Mouse (Mus musculus) liver, embryonic 14.5 days (tissue): ENCODE results near the gene Trmt61a. TPM values are rescaled to one million over a fixed set of nuclear protein-coding genes. Genes with fewer than 3 reads are reported as not detected.

ENCODE experiments used
- ATAC-seq: fragments of 200-750 bp; cut with Nextera tagmentation; 2 replicates; pipeline ENCODE4 v1.8.0; 2017; ENCODE audit warnings: moderate number of reproducible peaks, mild to moderate bottlenecking, moderate library complexity; ENCODE audit not compliant: insufficient read depth
- DNase-seq, 3 experiments: peaks; one replicate each; pipeline ENCODE4 v3.0.0-alpha.2; 2012 to 2013; ENCODE audit warnings: low read depth in 3 of 3, low spot score in 3 of 3
- H3K27ac ChIP-seq: fragments of 300-500 bp; sonication (generic); 2 replicates; pipeline ENCODE4 v1.5.1; 2014; ENCODE audit warnings: moderate library complexity, mild to moderate bottlenecking, control low read depth, inconsistent platforms
- H3K27me3 ChIP-seq: fragments of 300-500 bp; sonication (generic); 2 replicates; pipeline ENCODE4 v1.6.1; 2014; ENCODE audit warnings: mild to moderate bottlenecking, low read length, moderate library complexity; ENCODE audit not compliant: control insufficient read depth, insufficient read depth
- H3K36me3 ChIP-seq: fragments of 300-500 bp; sonication (generic); replicated peaks from 2 replicates; pipeline ENCODE4 v1.6.1; 2014; ENCODE audit warnings: low read depth; ENCODE audit not compliant: control insufficient read depth, insufficient read depth
- H3K4me1 ChIP-seq, 2 experiments: fragments of 200-500 bp in 1 of 2; fragments of 300-500 bp in 1 of 2; sonication (generic) in 1 of 2; replicated peaks; 2 replicates each; pipeline ENCODE4 v1.6.1; 2012 to 2014; ENCODE audit warnings: antibody characterized with exemption in 1 of 2, inconsistent platforms in 1 of 2, low read length in 1 of 2; ENCODE audit not compliant: control insufficient read depth in 2 of 2, insufficient read depth in 2 of 2
- H3K4me2 ChIP-seq: fragments of 300-500 bp; sonication (generic); 2 replicates; pipeline ENCODE4 v1.6.1; 2014; ENCODE audit warnings: low read depth, mild to moderate bottlenecking, control low read depth, moderate library complexity
- H3K4me3 ChIP-seq, 2 experiments: fragments of 200-500 bp in 1 of 2; fragments of 300-500 bp in 1 of 2; sonication (generic) in 1 of 2; 2 replicates each; pipeline ENCODE4 v1.5.1; 2012 to 2014; ENCODE audit warnings: low read depth in 2 of 2, low read length in 2 of 2, mild to moderate bottlenecking in 2 of 2, control low read depth in 1 of 2, inconsistent platforms in 1 of 2, moderate library complexity in 1 of 2; ENCODE audit not compliant: insufficient read depth in 1 of 2
- H3K9ac ChIP-seq: fragments of 300-500 bp; sonication (generic); replicated peaks from 2 replicates; pipeline ENCODE4 v1.6.1; 2014; ENCODE audit warnings: mild to moderate bottlenecking, control low read depth, moderate library complexity
- H3K9me3 ChIP-seq: fragments of 300-500 bp; sonication (generic); 2 replicates; pipeline ENCODE4 v1.6.1; 2016; ENCODE audit warnings: low read length, mixed read lengths; ENCODE audit not compliant: control insufficient read depth
- CTCF ChIP-seq: IDR thresholded peaks from 2 replicates; pipeline ENCODE4 v1.5.1; 2016; ENCODE audit warnings: antibody characterized with exemption, low read depth, control low read depth
- EP300 ChIP-seq: IDR thresholded peaks from 2 replicates; pipeline ENCODE4 v1.6.1; 2016; ENCODE audit warnings: antibody characterized with exemption, low read depth
- WGBS: fragments of 180-500 bp; shearing (Covaris S2); extraction: QIAGEN DNeasy Blood & Tissue Kit; methylation state at CpG from one replicate; pipeline ENCODE4 v1.1.7; 2014; ENCODE audit not compliant: insufficient replicate concordance; 5-methylcytosine and 5-hydroxymethylcytosine counted together
- polyA plus RNA-seq, 2 experiments: library from polyadenylated mRNA; depleted of rRNA in 1 of 2; stranded (reverse) in 1 of 2; unstranded in 1 of 2; fragments of >200 nt; fragmentation: Nextera tagmentation in 1 of 2; extraction: Ambion mirVana in 1 of 2; gene quantifications; 2 replicates each; pipeline versions ENCODE4 v1.2.1 to v1.2.3; 2012 to 2014

The Trmt61a gene
- polyA plus RNA-seq, 2 experiments = 3.3 to 19.3 TPM

DNA sequence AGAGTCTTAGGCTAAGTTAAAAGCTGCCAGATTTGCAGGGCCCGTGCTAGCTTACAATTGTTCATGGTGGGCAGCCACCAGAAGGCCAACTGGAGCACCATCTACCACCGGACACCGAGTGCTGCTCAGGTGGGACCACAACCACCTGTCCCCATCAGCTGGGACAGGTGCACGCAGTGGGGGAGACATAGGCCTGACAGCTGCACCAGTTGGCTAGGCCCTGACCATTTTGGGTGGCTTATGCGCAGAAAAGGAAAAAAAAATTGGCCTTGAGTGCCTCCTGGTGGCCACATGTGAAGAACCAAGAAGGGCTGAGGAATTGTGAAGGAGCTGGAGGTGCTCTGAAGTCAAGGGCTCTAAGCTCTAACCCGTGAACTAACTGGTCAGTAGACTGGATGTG lies 18.3 kb downstream of the Trmt61a start:
- no peak overlapping the region for H3K9ac ChIP-seq
- ATAC-seq (peak; percentile 34; the same call in 1 of the 2 replicates), DNase-seq (peak in 2 of 3 experiments; percentile 49 to 52)
- H3K27ac ChIP-seq = no peak overlapping the region
- peaks cover 2 to 14% of the 10 kb centered on the region in 2 experiments for H3K4me1 ChIP-seq
- no peak overlapping the region for H3K4me3 ChIP-seq
- no peak overlapping the region for H3K4me2 ChIP-seq
- H3K9me3 ChIP-seq = no peaks in the 10 kb centered on the region
- no peaks in the 10 kb centered on the region for H3K27me3 ChIP-seq
- H3K36me3 ChIP-seq = no peaks in the 10 kb centered on the region
- WGBS = 29% methylated on average over 6 of the region's 6 CpGs
- TF ChIP-seq EP300 (no peak), CTCF (peak; percentile 81)

DNA sequence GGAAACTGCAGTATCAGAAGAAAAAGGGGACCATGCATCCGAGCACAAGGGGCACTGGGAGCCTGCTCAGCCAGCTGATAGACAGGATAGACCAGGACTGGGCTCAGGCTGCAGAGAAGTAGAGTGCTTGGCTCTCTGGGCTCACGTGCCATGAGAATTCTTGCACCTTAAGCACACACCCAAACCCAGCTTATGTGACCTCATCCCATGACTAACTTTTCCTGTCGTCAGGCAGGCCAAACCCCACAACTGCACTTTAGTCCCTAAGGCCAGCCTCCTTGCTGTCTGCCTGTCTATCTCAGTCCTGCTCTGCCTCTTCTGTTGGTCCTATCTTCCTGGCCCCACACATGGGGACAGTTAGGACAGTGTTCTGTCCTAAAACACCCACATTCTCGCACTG lies 19.8 kb downstream of the Trmt61a start:
- no peaks in the 10 kb centered on the region for H3K9me3 ChIP-seq
- no peaks in the 10 kb centered on the region for H3K36me3 ChIP-seq
- H3K4me1 ChIP-seq = peaks cover 2 to 14% of the 10 kb centered on the region in 2 experiments
- no peak for ATAC-seq
- TF ChIP-seq CTCF = no peak
- TF ChIP-seq EP300 = no peak
- DNase-seq = no peak
- no peak overlapping the region for H3K4me3 ChIP-seq
- H3K27ac ChIP-seq = no peak overlapping the region
- no peak overlapping the region for H3K9ac ChIP-seq
- 46% methylated on average over 4 of the region's 4 CpGs for WGBS
- H3K4me2 ChIP-seq = no peak overlapping the region
- H3K27me3 ChIP-seq = no peaks in the 10 kb centered on the region

DNA sequence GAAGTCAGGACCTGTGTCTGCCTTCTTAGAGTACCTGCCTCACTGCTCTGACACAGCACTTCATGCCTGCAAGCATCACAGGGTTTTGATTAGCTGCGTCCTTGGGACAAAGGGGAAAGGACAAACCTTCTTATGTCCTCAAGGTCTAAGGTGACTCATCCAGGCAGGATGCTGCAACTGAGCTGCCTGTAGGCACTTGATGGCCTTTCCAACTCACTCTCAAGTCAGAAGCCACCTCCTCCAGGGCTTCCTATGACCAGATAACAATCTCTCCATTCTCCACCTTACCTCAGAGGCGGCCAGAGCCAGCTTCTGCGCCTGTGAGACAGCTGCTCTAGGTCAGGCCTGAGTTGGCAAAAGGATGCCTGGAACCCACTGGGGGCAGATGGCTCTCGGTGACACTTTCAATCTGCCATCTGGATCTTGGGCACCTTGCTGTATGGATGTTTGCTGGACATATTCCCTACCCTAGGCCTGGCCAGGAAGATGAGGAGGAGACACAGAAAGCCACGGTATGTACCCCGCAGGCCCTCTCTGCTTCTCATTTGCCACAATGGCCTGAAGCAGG lies 20.5 kb downstream of the Trmt61a start:
- no peak for ATAC-seq
- DNase-seq = no peak
- TF ChIP-seq CTCF (no peak), EP300 (no peak)
- Histone ChIP-seq H3K4me2 (no peak overlapping the region), H3K4me1 (peaks cover 2 to 10% of the 10 kb centered on the region in 2 experiments), H3K27me3 (no peaks in the 10 kb centered on the region), H3K9me3 (no peaks in the 10 kb centered on the region), H3K9ac (no peak overlapping the region), H3K4me3 (no peak overlapping the region), H3K36me3 (no peaks in the 10 kb centered on the region), H3K27ac (no peak overlapping the region)
- WGBS = 62% methylated on average over 6 of the region's 6 CpGs

DNA sequence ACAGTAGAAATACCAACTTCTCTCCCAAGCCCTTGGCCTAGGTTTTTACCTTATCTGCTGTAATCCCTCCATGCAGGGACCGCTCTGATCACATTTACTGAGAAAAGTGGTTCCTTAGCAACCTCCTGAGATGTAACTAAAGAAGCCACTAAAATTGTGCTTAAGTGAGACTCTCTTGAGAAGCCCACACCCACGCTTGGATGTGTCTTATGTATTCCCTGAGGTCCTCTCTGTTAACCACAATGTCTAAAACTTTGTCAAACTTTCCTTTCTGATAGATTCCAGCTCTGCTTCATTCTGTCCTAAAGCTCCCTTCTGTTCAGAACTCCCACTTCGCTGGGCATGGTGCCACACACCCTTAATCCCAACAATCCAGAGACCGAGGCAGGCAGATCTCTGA lies 21.6 kb downstream of the Trmt61a start:
- no peak overlapping the region for H3K27ac ChIP-seq
- no peaks in the 10 kb centered on the region for H3K27me3 ChIP-seq
- no peak overlapping the region for H3K9ac ChIP-seq
- H3K4me1 ChIP-seq = no peaks in the 10 kb centered on the region
- H3K36me3 ChIP-seq = no peaks in the 10 kb centered on the region
- no peak overlapping the region for H3K4me2 ChIP-seq
- no peak for ATAC-seq
- no peak for TF ChIP-seq CTCF
- no peak for TF ChIP-seq EP300
- no peak overlapping the region for H3K4me3 ChIP-seq
- 67% methylated on average over 4 of the region's 4 CpGs for WGBS
- no peak for DNase-seq
- no peaks in the 10 kb centered on the region for H3K9me3 ChIP-seq

DNA sequence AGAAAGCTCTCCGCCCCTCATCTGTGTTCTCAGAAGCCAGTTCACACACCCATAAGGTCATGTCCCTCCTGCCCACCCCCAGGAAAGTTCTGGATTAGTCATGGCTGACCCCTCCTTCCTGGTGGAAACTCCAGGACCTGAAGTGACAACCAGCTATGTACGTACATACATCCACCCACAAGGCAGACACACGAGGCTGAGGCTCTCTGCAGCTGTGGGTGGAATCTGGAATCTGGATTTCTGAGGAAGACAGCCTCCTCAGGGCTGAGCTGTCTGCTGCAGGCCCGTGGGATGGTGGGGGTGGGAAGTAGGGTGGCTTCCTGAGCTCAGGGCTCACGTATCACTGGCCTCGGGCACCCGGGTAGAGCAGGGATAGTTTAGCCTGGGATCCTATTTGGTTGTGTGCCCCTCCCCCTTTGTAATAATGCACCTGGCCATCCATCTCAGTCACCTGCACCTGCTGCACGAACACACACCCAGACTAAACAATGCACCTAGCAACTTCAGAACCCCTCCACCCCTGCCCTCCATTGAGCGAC lies 23.1 kb downstream of the Trmt61a start:
- Histone ChIP-seq H3K36me3 (no peaks in the 10 kb centered on the region), H3K4me1 (no peaks in the 10 kb centered on the region), H3K27me3 (no peaks in the 10 kb centered on the region), H3K9ac (no peak overlapping the region), H3K4me2 (no peak overlapping the region), H3K9me3 (no peaks in the 10 kb centered on the region), H3K27ac (no peak overlapping the region), H3K4me3 (no peak overlapping the region)
- ATAC-seq = no peak
- DNase-seq = no peak
- TF ChIP-seq CTCF (no peak), EP300 (no peak)
- WGBS = 58% methylated on average over 9 of the region's 9 CpGs
